Mouse (Mus musculus) embryonic fibroblast, embryonic 13.5 days (primary cell): ENCODE measurements around the gene Ruvbl2.

Source experiments
- CTCF ChIP-seq: IDR thresholded peaks from 2 replicates; pipeline ENCODE4 v1.5.1; 2011; ENCODE audit warnings: mild to moderate bottlenecking, control low read depth, low read length, moderate library complexity, borderline replicate concordance; ENCODE audit not compliant: insufficient read depth
- POLR2A ChIP-seq: IDR thresholded peaks from 2 replicates; pipeline ENCODE4 v1.6.1; 2011; ENCODE audit warnings: low read depth, mild to moderate bottlenecking, control low read depth, low read length, moderate library complexity

DNA sequence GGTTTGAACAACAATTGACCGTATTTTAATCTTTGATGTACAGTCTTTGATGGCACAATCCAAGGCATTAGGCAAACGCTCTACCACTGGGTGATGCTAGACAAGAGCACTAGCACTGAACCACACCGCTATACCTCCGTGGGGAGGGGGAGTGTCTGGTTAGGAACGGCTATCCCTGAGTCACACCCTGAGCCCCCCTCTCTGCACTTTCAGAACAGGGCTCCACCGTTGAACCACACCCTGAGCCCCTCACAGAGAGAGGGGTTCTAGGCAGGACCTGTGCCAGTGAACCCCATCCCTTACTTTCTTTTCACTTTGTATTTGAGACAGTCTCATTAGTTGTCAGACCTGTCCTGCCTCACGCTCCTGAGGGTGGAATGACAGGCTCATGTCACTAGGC, 29.5 kb downstream of the Ruvbl2 start:
- TF ChIP-seq CTCF = no peak
- TF ChIP-seq POLR2A = no peak
